Mouse (Mus musculus) bone marrow, adult 2 months (tissue): ENCODE measurements around the gene Gm49405. TPM values are rescaled to one million over a fixed set of nuclear protein-coding genes. Genes with fewer than 3 reads are reported as not detected.

Source experiments
- H3K27ac ChIP-seq: fragments of 200-500 bp; 2 replicates; pipeline ENCODE4 v1.5.1; 2012; ENCODE audit warnings: low read depth, mild to moderate bottlenecking, control low read depth, inconsistent platforms, low read length; ENCODE audit not compliant: control insufficient read depth, poor library complexity, insufficient read depth
- H3K4me1 ChIP-seq: fragments of 200-500 bp; 2 replicates; pipeline ENCODE4 v1.6.1; 2011; ENCODE audit warnings: low read length; ENCODE audit not compliant: control insufficient read depth, insufficient read depth
- H3K4me3 ChIP-seq: fragments of 200-500 bp; replicated peaks from 2 replicates; pipeline ENCODE3; 2011; ENCODE audit warnings: mild to moderate bottlenecking, low read depth, low read length, control low read depth; ENCODE audit not compliant: control insufficient read depth
- CTCF ChIP-seq: fragments of 200-500 bp; IDR thresholded peaks from 2 replicates; pipeline ENCODE4 v1.5.1; 2011; ENCODE audit warnings: low read length, control low read depth; ENCODE audit not compliant: control insufficient read depth, insufficient read depth
- POLR2A ChIP-seq: fragments of 200-500 bp; IDR thresholded peaks from 2 replicates; pipeline ENCODE4 v1.6.1; 2011; ENCODE audit warnings: low read depth, mild to moderate bottlenecking, control low read depth, low read length, borderline replicate concordance; ENCODE audit not compliant: control insufficient read depth
- WGBS: fragments of 180-500 bp; shearing (Covaris S2); methylation state at CpG from one replicate; pipeline ENCODE4 v1.1.7; 2018; 5-methylcytosine and 5-hydroxymethylcytosine counted together
- polyA plus RNA-seq: library from polyadenylated mRNA; stranded (reverse); fragments of >200 nt; gene quantifications from 2 replicates; pipeline ENCODE4 v1.2.4, GENCODE M21; 2011; ENCODE audit warnings: low replicate concordance; ENCODE audit not compliant: missing spikeins, insufficient read depth, insufficient read length

Gene Gm49405
- polyA plus RNA-seq, 1 experiment: 2.0 TPM

- TF ChIP-seq POLR2A: no peak
- no peak for TF ChIP-seq CTCF
- WGBS: 79% methylated on average over 9 of the region's 9 CpGs
- H3K4me1 ChIP-seq: no peaks in the 10 kb centered on the region
- no peak overlapping the region for H3K27ac ChIP-seq
- no peak overlapping the region for H3K4me3 ChIP-seq
Measured at GRCm38 (mm10) chr19:3980917-3981316, 19.5 kb upstream of the Gm49405 start.

DNA sequence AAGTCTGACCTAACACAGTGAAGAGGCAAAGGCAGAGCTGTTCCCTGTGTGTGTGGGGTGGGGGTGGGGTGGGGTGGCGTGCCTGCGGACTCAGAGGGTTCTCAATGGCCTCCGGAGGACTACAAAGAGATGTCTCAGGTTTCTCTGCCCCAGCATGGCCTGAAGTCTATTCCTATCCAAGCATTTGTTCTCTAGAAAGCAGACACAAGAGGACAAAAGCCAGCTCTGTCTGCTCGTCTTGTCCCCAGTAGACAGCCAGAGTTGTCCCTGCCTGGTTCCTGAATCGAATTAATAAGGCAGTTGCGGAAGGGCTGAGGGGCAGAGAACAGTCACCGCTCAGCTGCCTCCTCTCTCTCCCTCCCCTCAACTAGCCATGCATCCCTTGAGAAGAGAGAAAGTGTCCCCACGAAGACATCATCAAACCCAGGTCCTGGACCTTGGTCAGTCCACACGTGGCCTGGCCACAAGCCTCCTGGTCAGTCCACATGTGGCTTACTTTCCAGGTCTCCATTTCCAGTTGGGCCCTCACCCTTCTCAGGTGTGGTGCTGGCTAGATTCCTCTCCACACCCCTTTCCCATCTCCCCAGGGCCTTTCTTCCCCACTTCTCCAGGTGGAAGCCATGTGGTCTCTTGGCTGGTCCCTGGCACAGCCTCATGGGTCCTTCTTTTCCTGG is 16.8 kb upstream of the Gm49405 start:
- WGBS: 80% methylated on average over 9 of the region's 9 CpGs
- Histone ChIP-seq H3K4me1 (no peaks in the 10 kb centered on the region), H3K4me3 (no peak overlapping the region), H3K27ac (no peak overlapping the region)
- TF ChIP-seq POLR2A (no peak), CTCF (no peak)

- WGBS: 40% methylated on average over 8 of the region's 8 CpGs
- no peak overlapping the region for H3K4me3 ChIP-seq
- H3K4me1 ChIP-seq: no peaks in the 10 kb centered on the region
- TF ChIP-seq CTCF (no peak), POLR2A (no peak)
- no peak overlapping the region for H3K27ac ChIP-seq
Measured at GRCm38 (mm10) chr19:3985261-3985681, 15.2 kb upstream of the Gm49405 start.

GRCm38 (mm10) chr19:3986334-3986733 is 14.1 kb upstream of the Gm49405 start, which contains the start of gene Acy3:
Gene Acy3 (plus strand): TSS chr19:3986570.
- no peak within 1 kb of the TSS for H3K4me3 ChIP-seq
- no peak within 1 kb of the TSS; the same call in 1 of the 2 replicates for H3K27ac ChIP-seq
- H3K4me1 ChIP-seq: no peaks in the 10 kb centered on the region
- TF ChIP-seq POLR2A (0 out of 2 replicates have a peak, but pooled peaks have one; percentile 26), CTCF (no peak)
- 13% methylated on average over 8 of the region's 8 CpGs for WGBS

GRCm38 (mm10) chr19:3988066-3988465 is 12.4 kb upstream of the Gm49405 start:
- WGBS: 88% methylated on average over 14 of the region's 14 CpGs
- H3K4me3 ChIP-seq: no peak overlapping the region
- no peak for TF ChIP-seq POLR2A
- no peak for TF ChIP-seq CTCF
- H3K27ac ChIP-seq: no peak overlapping the region
- H3K4me1 ChIP-seq: no peaks in the 10 kb centered on the region

GRCm38 (mm10) chr19:3988750-3989149 is 11.7 kb upstream of the Gm49405 start:
- 90% methylated on average over 4 of the region's 4 CpGs for WGBS
- H3K4me1 ChIP-seq: no peaks in the 10 kb centered on the region
- no peak overlapping the region for H3K27ac ChIP-seq
- peak; percentile 33; the same call in 1 of the 2 replicates for TF ChIP-seq CTCF
- TF ChIP-seq POLR2A: no peak
- H3K4me3 ChIP-seq: no peak overlapping the region

GRCm38 (mm10) chr19:3990804-3991203 is 9.6 kb upstream of the Gm49405 start:
- Histone ChIP-seq H3K27ac (no peak overlapping the region), H3K4me3 (no peak overlapping the region), H3K4me1 (no peaks in the 10 kb centered on the region)
- WGBS: 79% methylated on average over 6 of the region's 6 CpGs
- TF ChIP-seq CTCF: no peak
- no peak for TF ChIP-seq POLR2A

DNA sequence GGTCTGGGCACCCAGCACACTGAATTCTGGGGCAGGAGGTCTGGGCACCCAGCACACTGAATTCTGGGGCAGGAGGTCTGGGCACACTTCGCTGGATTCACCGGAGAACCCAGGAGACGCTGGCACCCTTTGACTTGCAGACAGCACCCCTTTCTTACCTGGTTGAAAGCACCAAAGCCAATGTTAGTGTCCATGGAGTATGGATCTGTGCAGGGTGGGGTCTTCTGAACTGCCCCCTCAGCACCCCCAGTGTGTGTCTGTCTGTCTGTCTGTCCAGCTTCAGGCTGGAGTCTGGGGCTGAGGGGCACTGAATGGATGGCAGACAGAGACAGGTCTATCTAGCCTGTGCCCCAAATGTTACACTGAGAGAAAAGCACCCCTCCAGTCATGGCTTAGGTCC is 8.9 kb upstream of the Gm49405 start:
- 91% methylated on average over 3 of the region's 3 CpGs for WGBS
- H3K4me3 ChIP-seq: no peak overlapping the region

DNA sequence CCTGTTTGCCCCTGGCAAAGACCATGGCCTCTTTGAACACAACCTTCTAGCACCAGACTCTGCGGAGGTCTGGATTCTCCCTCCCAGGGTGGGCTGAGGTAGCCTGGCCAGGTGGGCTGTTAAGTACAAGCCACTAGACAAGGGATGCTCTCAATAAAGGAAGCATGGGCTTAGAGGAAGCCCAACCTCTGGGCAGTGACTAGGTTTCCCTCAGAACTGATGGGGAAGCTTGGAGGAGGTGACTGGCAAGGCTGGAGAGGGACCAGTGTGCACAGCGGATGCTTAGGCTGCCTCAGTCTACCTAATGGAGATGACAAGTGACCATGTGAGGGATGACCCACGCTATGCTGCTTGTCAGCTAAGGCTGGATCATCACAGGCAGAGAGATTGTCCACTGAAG is 8.5 kb upstream of the Gm49405 start:
- Histone ChIP-seq H3K4me1 (no peaks in the 10 kb centered on the region), H3K4me3 (no peak overlapping the region), H3K27ac (no peak overlapping the region)
- 90% methylated on average over 3 of the region's 3 CpGs for WGBS
- no peak for TF ChIP-seq POLR2A
- TF ChIP-seq CTCF: no peak

More for the DNA sequence above, 8.9 kb upstream of the Gm49405 start:
- no peak for TF ChIP-seq POLR2A
- no peak for TF ChIP-seq CTCF
- Histone ChIP-seq H3K27ac (no peak overlapping the region), H3K4me1 (no peaks in the 10 kb centered on the region)
